Mouse (Mus musculus) liver, adult (tissue): ENCODE measurements around the gene Gm49486.

Experiments
- GATA4 ChIP-seq: IDR thresholded peaks from 2 replicates; pipeline ENCODE4 v1.6.1; 2014; ENCODE audit warnings: mild to moderate bottlenecking, low read length; ENCODE audit not compliant: insufficient replicate concordance

The Gm49486 gene

DNA sequence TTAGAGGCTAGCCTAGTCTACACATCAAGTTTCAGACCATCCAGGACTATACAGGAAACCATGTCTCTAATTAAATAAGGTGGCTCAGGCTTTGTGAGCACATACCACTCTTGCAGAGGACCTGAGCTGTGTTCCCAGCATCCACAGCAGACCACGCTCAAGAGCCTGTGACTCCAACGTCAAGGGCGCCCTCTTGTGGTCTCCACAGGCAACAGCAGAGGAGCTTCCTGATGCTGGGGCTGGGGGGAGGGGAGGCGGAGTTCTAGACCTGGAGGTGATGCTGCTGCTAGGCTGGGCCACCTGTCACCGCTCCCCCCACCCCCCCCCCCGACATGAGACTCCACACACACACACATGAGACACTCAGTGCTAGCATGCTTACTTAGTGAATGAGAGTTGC is 51.0 kb downstream of the Gm49486 start:
- no peak for TF ChIP-seq GATA4

DNA sequence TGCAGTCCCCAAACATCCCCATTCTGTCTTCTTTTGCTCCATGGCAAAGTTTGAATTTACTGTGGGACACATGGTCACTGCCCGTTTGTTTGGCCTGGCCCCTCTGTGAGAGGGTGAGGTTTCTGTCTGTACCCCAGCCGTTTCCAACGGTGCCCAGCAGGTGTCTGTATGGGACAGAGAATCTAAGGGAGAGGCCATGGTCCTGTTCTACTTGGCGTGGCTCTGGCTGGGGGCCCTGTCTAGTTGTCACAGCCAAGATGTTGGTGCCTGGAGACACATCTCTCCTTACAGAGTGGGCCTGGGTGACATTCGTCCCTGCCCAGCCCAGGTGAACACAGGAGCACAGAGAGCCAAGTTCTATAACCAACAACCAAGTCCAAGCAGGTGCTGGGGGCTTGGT is 51.7 kb downstream of the Gm49486 start:
- no peak for TF ChIP-seq GATA4

DNA sequence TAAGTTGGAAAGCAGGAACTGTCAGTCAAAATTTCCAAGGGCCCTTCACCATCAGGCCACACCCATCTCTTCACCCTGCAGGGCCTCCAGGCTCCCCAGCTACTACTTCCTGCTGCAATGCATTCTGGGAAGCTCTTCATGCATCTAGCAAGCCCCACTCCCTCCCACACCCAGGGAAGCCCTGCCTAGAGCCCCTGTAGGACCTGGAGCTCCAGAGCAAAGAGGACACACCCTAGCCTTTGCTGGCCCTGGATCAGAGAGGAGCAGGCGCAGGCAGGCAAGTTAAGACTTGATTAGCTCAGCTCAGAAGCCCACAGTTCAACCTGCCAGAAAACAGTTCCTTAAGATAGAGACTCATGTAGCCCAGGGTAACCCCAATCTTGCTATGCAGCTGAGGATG is 52.2 kb downstream of the Gm49486 start:
- no peak for TF ChIP-seq GATA4

DNA sequence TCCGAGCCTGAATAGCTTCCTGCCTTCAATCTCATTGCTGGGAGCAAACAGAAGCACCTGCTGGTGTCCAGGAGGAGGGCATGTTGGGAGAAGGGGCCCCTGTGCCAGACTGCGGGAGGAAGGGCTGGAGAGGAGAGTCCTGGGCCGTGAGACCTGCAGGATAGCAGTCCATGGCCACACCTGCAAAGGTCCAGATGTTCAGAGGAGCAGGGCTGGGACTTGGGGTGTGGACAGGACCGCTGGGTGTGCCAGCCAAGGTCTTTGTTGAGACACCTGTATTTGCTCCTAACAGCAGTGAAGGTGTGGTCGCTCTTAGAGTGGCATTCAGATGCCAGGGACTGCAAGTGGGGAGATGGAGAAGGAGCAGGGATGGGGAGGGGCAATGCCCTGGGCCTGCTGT is 53.2 kb downstream of the Gm49486 start:
- TF ChIP-seq GATA4: no peak

DNA sequence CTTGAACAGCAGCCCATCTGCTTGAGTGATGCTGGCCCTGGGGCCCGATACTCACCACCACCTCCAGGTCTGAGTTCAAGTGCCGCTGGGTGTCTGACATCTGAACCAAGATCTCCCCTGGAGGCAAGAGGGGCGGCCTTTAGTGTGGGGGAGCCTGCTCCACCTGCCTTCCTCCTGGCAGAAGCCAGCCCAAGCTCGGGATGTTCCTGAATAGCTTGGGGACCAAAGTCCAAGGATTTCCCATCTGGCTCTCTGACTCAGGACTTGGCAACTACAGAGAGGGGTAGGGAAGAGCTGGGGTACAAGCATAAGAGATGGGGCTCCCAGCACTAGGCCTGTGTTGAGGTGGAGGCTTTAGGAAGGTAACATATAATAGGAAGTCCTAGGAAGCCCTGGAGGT is 54.2 kb downstream of the Gm49486 start:
- no peak for TF ChIP-seq GATA4

DNA sequence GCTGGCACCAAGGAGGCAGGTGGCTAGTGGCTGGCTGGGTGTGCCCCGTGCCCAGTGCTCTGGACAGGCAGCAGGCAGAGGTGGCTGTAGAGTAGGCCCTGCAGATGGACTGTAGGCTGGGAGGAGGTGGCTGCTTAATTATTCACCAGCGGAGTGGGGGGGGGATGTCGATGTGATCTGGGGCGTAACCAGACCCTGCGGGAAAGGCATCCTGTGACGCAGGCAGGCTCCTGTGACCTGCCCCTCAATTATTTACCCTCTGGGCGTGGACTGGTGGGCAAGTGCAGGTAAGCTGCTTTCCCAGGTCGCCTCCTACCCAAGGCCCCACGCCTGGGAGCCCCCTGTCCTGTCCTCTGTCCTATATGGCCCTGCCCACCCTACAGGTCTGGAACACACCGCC is 56.2 kb downstream of the Gm49486 start, which contains the start of gene Baiap2l2:
Gene Baiap2l2 (minus strand): TSS at position 139 of the 400 bp plus-strand sequence.
- no peak for TF ChIP-seq GATA4

DNA sequence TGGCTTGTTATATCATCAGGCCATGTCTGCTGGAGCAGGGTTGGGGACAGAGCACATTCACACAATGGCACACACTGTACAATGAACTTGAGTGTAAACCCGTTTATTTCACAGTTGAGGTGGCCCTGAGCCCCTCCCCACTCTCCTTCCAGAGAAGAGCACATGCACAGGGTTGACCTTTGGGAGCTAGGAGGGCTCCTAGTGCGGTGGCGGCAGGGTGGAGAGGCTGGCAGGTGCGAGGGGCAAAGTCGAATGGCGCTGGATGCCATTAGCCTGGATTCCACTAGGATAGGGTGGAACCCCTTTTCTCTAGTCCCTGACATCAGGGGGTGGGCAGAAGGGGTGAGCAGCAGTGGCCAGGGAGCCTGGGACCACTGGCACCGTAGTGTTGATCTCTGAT is 57.0 kb downstream of the Gm49486 start:
- TF ChIP-seq GATA4: no peak

DNA sequence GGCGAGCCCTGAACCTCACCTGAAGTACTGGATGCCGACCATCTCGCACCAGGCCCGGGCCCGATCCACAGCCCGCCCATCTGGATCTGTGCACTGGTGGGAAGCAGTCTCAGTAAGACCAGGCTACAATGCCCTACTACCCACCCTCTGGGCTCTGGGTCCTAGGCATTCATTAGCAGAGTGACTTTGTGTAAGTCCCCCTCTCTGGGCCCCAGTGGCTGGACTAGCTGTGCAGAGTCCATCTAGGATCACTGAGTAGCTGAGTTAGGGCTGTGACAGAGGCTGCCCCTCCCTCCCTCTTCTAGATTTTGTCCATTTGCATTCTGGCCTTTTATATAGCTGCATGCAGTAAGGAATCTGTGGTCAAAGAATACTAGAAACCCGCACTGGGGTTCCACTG is 57.9 kb downstream of the Gm49486 start:
- no peak for TF ChIP-seq GATA4

DNA sequence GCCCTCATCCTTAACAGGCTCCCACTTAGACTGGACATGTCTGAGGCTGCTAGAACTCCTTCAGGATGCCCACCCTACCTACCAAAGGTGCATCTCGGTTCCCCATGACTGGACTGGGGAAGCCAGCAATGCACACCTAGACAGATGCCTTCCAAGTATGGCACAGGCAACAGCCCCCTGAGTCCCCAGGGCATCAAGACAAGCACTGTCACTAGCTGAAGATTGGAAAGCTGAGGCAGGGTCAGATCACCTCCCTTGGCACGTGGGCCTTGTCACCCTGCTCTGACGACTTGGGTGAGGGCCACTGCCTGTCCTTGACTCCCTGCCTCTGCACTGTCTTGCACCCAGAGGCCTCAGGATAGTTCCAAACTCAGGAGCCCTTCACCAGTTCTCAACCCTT is 59.2 kb downstream of the Gm49486 start:
- no peak for TF ChIP-seq GATA4

DNA sequence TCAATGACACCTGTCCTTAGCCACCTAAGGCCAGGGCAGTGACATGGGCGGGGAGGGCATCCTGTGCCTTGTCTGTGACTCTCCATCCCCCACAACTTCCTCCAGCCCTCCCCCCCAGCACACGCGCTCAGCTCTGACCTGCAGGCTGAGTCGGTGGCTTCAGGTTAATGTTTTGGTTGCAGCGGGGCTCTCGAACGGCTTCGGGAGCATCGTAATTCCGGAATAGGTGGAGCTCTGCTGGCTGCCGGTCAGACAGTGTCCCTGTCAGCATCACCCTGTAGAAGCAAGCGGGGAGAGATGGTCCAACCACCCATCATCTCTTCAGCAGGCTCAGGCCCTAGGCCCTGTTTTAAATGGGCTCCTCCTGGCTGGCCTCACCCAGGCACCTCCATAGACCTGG is 60.2 kb downstream of the Gm49486 start:
- TF ChIP-seq GATA4: no peak

DNA sequence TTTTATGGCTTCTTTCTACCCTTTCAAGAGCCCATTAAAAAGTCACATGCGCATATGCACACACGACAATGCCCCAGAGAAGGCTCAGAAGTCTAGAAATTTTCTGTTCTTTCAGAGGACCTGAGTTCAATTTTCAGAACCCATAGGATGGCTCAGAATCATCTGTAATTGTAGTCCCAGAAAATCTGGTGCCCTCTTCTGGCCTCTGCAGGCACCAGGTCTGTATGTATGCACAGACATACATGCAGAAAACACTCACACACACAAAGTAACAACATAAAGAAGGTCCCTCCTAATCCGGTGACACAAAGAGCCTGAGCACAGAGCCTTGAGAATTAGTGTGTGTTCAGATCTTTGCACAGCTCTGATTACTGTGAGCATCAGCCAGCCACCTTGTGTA is 61.1 kb downstream of the Gm49486 start:
- no peak for TF ChIP-seq GATA4

DNA sequence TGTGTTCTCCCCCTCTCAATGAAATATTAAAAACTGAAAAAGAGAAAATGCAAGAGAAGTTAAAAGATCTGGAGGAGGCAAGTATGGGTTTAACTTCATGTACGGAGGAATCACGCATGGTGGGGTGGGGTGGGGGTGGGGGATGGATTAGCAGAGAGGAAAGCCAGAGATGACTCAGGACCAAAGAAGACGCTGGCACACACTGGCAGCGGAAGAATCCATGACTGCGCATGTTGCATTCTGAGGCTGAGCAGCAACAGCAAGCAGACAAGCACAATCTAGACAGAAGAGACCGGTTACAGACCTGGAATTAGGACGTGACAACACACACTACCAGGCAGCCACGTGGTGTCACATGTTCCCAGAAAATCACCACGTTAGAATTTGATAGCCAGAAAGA is 63.6 kb downstream of the Gm49486 start:
- TF ChIP-seq GATA4: no peak

DNA sequence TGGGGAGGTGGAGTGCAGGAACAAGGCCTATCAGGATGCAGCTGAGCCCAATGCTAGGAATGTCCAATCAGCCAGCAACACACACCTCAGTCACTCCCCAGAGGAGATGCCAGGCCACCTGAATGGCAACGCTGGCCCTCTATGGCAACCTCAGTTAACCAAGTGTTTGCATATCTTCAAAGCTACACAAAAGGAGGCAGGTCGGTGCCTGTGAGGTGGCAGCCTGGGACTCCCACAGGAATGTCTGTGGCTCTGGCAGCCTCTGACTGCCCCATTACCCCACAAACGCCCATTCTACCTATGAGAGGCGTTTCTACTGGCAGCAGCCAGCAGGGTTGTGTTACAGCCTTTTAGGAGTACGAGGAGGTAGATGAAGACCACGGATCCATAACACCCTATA is 69.4 kb downstream of the Gm49486 start:
- TF ChIP-seq GATA4: no peak

DNA sequence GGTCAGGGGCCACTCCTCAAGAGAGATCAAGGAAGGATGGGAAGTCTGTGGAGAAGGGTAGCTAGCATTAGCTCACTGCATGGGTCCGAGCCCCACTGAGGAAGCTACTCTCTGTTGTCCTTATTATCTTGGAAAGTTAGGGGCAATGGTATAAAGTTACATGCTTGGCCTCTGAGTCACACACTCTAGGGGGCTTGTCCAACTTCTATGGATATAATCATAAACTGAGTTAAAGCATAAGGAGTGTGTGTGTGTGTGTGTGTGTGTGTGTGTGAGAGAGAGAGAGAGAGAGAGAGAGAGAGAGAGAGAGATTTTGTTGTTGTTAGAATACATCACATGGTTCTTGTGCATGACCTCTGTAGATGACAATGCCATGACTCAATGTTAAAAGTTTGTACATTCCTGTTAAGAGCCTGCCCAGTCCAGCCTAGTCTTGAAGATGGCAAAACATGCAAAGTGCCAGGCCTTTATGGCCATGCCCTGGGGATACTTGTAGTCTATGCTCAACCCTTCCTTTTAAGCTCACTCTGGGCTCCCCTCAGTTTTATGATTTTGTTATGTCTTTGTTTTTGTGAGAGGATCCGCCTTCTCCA is 70.5 kb downstream of the Gm49486 start:
- TF ChIP-seq GATA4: no peak

DNA sequence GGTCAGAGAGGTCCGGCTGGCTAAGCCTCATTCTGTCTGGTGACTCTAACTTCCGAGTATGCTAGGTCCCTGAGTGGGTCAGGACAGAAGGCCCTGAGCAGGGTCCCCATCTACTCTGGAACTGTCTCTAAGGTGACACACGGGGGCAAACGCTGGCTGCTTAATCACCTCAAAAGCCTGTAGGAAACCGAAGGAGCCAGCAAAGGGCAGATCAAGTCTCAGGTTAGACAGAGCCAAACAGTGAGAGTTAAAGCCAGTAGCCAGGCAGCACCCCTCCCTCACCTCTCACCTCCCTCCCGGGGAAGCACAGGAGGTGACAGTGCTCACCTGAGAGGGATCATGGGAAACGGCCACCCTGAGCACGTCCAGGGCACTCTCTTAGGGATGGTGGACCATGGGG is 74.5 kb downstream of the Gm49486 start:
- TF ChIP-seq GATA4: no peak

DNA sequence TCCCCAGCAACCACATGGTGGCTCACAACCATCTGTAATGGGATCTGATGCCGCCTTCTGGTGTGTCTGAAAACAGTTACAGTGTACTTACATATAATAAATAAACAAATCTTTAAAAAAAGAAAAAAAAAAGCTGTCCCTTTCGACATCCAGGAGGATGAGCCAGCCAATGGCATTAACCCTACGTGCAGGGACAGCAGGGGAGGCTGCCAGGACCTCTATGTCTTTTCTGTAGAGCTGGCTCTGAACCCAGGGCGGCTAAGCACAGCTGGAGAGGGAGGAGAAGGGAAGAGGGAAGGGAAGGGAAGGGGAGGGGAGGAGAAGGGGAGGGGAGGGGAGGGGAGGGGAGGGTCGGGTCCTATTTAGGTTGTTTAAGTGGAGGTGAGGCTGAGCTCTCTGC is 75.6 kb downstream of the Gm49486 start:
- TF ChIP-seq GATA4: no peak

DNA sequence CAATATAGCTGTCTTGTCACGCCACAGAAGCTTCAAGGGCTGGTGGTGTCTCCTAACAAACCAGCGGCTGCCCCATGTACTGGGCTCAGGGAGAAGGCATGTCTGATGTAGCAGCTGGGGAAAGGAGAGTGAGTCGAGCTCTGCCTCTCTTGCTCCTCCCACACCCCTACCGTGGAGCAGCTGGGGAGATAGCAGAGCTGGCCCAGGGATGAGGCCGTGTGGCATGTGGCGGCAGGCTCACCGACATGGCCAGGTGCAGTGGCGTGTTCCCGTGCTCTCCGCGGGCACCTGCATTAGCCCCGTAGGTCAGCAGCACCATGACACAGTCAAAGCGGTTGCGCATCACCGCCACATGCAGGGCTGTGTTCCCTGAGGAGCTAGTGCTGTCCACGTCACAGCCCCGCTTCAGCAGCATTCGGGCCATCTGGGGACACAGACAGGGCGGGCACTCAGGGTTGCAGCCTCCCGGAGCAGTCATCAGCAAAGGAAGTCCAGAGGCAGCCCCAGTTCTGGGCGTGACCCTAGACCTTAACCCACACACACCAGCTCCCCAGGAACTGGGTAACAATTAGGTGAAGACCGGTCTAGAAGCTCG is 76.9 kb downstream of the Gm49486 start:
- no peak for TF ChIP-seq GATA4
